Mouse (Mus musculus) liver, postnatal 0 days (tissue): ENCODE measurements at regions not wholly inside any gene's neighbourhood (a gene's known extent, or its start where the extent isn't known, plus 50 kb on each side); places are given as distances from the start of the nearest gene placed in this dataset.

Source experiments
- ATAC-seq: fragments of 200-750 bp; cut with Nextera tagmentation; 2 replicates; pipeline ENCODE4 v1.8.0; 2017; ENCODE audit warnings: mild to moderate bottlenecking, moderate library complexity
- DNase-seq: peaks from one replicate; pipeline ENCODE4 v3.0.0-alpha.2; 2016
- H3K27ac ChIP-seq: fragments of 300-500 bp; sonication (generic); 2 replicates; pipeline ENCODE4 v1.5.1; 2014; ENCODE audit warnings: antibody characterized with exemption, moderate library complexity, mild to moderate bottlenecking, low read depth
- H3K27me3 ChIP-seq: fragments of 300-500 bp; sonication (generic); 2 replicates; pipeline ENCODE4 v1.6.1; 2014; ENCODE audit warnings: low read length, control low read depth, mixed read lengths; ENCODE audit not compliant: insufficient read depth
- H3K36me3 ChIP-seq: fragments of 300-500 bp; sonication (generic); replicated peaks from 2 replicates; pipeline ENCODE4 v1.6.1; 2014; ENCODE audit warnings: mild to moderate bottlenecking, control low read depth, low read length, moderate library complexity, mixed read lengths; ENCODE audit not compliant: insufficient read depth
- H3K4me1 ChIP-seq: fragments of 300-500 bp; sonication (generic); 2 replicates; pipeline ENCODE4 v1.6.1; 2014; ENCODE audit warnings: antibody characterized with exemption, mild to moderate bottlenecking, control low read depth; ENCODE audit not compliant: insufficient read depth
- H3K4me2 ChIP-seq: fragments of 300-500 bp; sonication (generic); 2 replicates; pipeline ENCODE4 v1.6.1; 2014; ENCODE audit warnings: low read depth, mild to moderate bottlenecking, low read length, moderate library complexity, mixed read lengths
- H3K4me3 ChIP-seq: fragments of 300-500 bp; sonication (generic); 2 replicates; pipeline ENCODE4 v1.5.1; 2014; ENCODE audit warnings: low read depth, low read length
- H3K9ac ChIP-seq: fragments of 300-500 bp; sonication (generic); replicated peaks from 2 replicates; pipeline ENCODE4 v1.6.1; 2014; ENCODE audit warnings: mild to moderate bottlenecking, moderate library complexity
- H3K9me3 ChIP-seq: fragments of 300-500 bp; sonication (generic); 2 replicates; pipeline ENCODE4 v1.6.1; 2016; ENCODE audit warnings: mild to moderate bottlenecking, control low read depth, low read length, mixed read lengths
- CTCF ChIP-seq: sonication (generic); IDR thresholded peaks from 2 replicates; pipeline ENCODE4 v1.5.1; 2016; ENCODE audit warnings: antibody characterized with exemption, low read depth
- EP300 ChIP-seq: IDR thresholded peaks from 2 replicates; pipeline ENCODE4 v1.6.1; 2016; ENCODE audit warnings: antibody characterized with exemption, low read depth, mild to moderate bottlenecking
- WGBS: fragments of 180-500 bp; shearing (Covaris S2); extraction: QIAGEN DNeasy Blood & Tissue Kit; methylation state at CpG from one replicate; pipeline ENCODE4 v1.1.7; 2014; ENCODE audit not compliant: insufficient replicate concordance; 5-methylcytosine and 5-hydroxymethylcytosine counted together

DNA sequence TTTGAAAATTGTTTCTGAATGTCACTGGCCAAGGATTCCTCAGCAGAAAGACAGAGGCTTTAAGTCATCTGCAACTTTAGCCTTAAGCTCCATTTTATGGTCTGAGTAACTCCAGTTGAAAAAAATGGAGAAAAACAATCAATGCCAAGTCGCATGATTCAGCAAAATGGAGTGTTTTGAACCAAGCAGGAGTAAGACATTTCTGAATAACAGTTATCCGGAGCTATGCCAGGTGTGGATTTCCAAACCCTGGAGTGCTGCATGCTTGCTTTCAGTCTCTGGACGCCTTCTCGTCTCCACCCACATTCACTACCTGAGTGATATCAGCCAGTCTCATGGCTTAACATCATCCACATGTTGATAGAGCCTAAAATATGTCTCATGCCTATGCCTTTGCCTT, 93.7 kb downstream of the Gm10260 start:
- TF ChIP-seq CTCF (no peak), EP300 (no peak)
- H3K36me3 ChIP-seq, result no peaks in the 10 kb centered on the region
- no peak for ATAC-seq
- no peak overlapping the region for H3K4me3 ChIP-seq
- H3K4me1 ChIP-seq, result no peaks in the 10 kb centered on the region
- H3K27me3 ChIP-seq, result 0 out of 2 replicates have a peak, but pooled peaks cover 2% of the 10 kb centered on the region
- no peak overlapping the region for H3K4me2 ChIP-seq
- DNase-seq, result no peak
- H3K9ac ChIP-seq, result no peak overlapping the region
- 83% methylated on average over 4 of the region's 4 CpGs for WGBS
- H3K9me3 ChIP-seq, result no peaks in the 10 kb centered on the region
- no peak overlapping the region for H3K27ac ChIP-seq

DNA sequence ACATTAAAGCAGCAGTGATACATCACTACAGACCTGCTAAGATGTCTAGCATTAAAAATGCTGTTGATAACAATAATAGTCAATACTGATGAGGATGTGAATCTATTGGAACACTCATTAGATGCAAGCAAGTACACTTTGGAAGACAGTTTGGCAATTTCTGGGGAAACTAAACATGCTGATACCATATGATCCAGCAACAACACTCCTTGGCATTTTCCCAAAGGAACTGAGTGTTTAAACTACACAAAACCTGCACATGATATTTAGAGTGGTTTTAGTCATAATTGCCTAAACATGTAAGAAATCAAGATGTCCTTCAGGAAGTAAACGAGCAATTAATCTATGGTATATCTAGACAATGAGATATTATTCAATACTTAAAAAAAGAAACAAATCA, 95.2 kb downstream of the Gm10260 start:
- no peak for ATAC-seq
- TF ChIP-seq CTCF (no peak), EP300 (no peak)

DNA sequence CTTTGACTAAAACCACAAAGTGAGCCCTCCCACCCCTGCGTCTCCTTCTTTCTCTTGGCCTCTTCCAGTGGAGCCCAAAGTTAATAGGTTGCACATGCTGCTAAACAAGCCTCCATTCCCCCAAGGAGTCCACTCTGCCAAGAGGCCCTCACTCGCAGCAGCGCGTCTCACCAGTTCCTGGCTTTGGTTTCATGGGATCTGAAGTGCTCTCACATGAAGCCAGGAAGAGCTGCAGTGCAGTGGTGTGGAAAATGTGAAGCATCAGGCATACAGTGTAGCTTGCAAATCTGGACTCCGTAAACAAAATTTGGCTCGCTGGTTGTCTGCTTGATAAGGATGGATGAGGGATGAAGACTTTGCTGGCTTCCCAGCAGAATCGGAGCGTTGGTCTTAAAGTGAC, 97.7 kb downstream of the Gm10260 start:
- H3K27me3 ChIP-seq, result no peaks in the 10 kb centered on the region
- 79% methylated on average over 8 of the region's 8 CpGs for WGBS
- ATAC-seq (no peak), DNase-seq (no peak)
- no peak overlapping the region for H3K9ac ChIP-seq
- TF ChIP-seq CTCF (no peak), EP300 (no peak)
- H3K4me3 ChIP-seq, result no peak overlapping the region
- H3K36me3 ChIP-seq, result no peaks in the 10 kb centered on the region
- H3K27ac ChIP-seq, result no peak overlapping the region
- H3K4me2 ChIP-seq, result no peak overlapping the region
- no peaks in the 10 kb centered on the region for H3K4me1 ChIP-seq
- H3K9me3 ChIP-seq, result no peaks in the 10 kb centered on the region

More for the DNA sequence above, 95.2 kb downstream of the Gm10260 start:
- no peak for DNase-seq
- Histone ChIP-seq H3K9ac (no peak overlapping the region), H3K27me3 (no peaks in the 10 kb centered on the region), H3K27ac (no peak overlapping the region), H3K36me3 (no peaks in the 10 kb centered on the region), H3K4me2 (no peak overlapping the region), H3K4me3 (no peak overlapping the region), H3K9me3 (no peaks in the 10 kb centered on the region), H3K4me1 (no peaks in the 10 kb centered on the region)
- 80% methylated on average over 1 of the region's 1 CpGs for WGBS

DNA sequence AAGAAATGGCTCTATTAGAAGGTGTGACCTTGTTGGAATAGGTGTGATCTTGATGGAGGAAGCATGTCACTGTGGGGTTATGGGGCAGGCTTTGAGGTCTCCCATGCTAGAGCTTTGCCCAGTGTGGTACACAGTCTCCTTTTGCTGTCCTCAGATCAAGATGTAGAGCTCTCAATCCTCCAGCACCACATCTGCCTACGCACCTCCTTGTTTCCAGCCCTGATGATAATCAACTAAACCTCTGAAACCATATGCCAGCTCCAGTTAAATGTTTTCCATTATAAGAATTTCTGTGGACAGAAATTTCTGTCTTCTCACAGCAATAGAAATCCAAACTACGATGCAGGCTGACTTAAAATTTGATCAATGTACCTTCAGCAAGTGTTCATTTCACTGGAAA, 103.8 kb downstream of the Gm10260 start:
- TF ChIP-seq EP300 (no peak), CTCF (no peak)
- no peak overlapping the region for H3K9ac ChIP-seq
- no peaks in the 10 kb centered on the region for H3K4me1 ChIP-seq
- no peak overlapping the region for H3K4me2 ChIP-seq
- no peak overlapping the region for H3K4me3 ChIP-seq
- DNase-seq (no peak), ATAC-seq (no peak)
- no peaks in the 10 kb centered on the region for H3K9me3 ChIP-seq
- H3K27me3 ChIP-seq, result no peaks in the 10 kb centered on the region
- 82% methylated on average over 2 of the region's 2 CpGs for WGBS
- no peak overlapping the region for H3K27ac ChIP-seq
- no peaks in the 10 kb centered on the region for H3K36me3 ChIP-seq

DNA sequence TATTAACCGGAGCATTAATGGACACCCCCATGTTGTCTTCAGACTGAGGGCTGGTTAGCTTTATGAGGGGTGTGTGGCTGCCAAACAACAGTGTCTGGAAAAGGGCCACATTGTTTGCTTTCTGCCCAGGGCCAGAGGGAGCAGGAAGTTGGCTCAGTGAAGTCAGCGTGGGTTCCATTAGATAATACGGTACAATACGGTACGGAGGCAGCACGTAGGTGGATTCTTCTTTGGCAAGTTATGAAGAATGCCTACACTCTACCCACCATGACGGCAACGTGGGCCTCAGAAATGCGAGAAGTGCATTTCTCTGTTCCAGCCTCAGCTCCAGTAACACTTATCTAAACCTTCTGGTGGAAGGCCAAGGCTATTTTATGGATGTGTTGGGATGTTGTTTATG, 108.2 kb downstream of the Gm10260 start:
- no peaks in the 10 kb centered on the region for H3K27me3 ChIP-seq
- no peak for ATAC-seq
- no peak overlapping the region for H3K4me3 ChIP-seq

DNA sequence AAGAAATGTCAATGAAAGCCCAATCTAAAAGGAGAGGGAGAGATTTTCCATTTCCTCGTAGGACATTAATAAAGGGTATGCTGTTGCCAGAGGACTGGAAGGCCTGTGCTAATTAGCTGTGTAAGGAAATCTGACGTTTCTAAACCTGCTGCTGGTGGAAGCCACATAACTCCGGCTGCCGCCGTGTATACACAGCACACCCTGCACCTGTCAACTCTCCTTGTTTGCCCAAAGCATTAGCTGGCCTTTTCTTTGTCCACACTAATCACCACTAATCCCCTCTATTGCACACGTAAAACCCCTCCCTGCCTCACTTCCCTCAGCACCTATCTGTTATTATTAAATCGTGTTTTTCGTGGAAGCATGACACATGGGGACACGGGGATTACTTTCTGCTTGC, 108.7 kb downstream of the Gm10260 start:
- no peaks in the 10 kb centered on the region for H3K27me3 ChIP-seq
- DNase-seq, result no peak
- H3K27ac ChIP-seq, result no peak overlapping the region
- H3K9ac ChIP-seq, result no peak overlapping the region
- no peak overlapping the region for H3K4me2 ChIP-seq
- no peaks in the 10 kb centered on the region; the same call in 1 of the 2 replicates for H3K9me3 ChIP-seq
- no peak for ATAC-seq
- TF ChIP-seq CTCF, result no peak
- no peak for TF ChIP-seq EP300
- H3K4me3 ChIP-seq, result no peak overlapping the region
- no peaks in the 10 kb centered on the region for H3K4me1 ChIP-seq
- H3K36me3 ChIP-seq, result no peaks in the 10 kb centered on the region
- WGBS, result 65% methylated on average over 9 of the region's 9 CpGs

More for the DNA sequence above, 108.2 kb downstream of the Gm10260 start:
- 78% methylated on average over 9 of the region's 9 CpGs for WGBS
- TF ChIP-seq EP300 (no peak), CTCF (no peak)
- H3K4me2 ChIP-seq, result no peak overlapping the region
- H3K36me3 ChIP-seq, result no peaks in the 10 kb centered on the region
- H3K9me3 ChIP-seq, result no peaks in the 10 kb centered on the region; the same call in 1 of the 2 replicates
- H3K9ac ChIP-seq, result no peak overlapping the region
- DNase-seq, result no peak
- no peaks in the 10 kb centered on the region for H3K4me1 ChIP-seq
- H3K27ac ChIP-seq, result no peak overlapping the region

DNA sequence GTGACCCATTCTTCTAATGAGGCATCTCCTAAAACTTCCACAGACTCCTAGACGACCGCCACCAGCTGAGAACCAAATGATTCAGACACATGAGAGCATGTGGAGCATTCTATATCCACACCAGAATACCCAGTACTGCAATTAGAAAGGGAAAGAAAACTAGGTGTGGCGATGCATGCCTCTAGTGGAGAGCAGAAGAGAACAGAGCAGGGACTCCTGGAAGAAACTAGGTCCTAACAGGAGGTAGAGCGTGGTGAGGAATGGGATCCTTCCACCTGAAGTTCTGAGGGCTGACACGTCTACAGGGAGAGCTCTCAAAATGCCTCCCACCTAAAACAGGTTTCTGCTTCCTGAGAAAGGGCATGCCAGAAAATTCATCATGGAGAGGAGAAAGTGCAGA, 109.3 kb downstream of the Gm10260 start:
- ATAC-seq (no peak), DNase-seq (no peak)
- H3K4me2 ChIP-seq, result no peak overlapping the region
- H3K27me3 ChIP-seq, result no peaks in the 10 kb centered on the region
- H3K4me3 ChIP-seq, result no peak overlapping the region
- WGBS, result 80% methylated on average over 5 of the region's 5 CpGs
- no peaks in the 10 kb centered on the region; the same call in 1 of the 2 replicates for H3K9me3 ChIP-seq
- no peaks in the 10 kb centered on the region for H3K4me1 ChIP-seq
- no peak for TF ChIP-seq EP300
- TF ChIP-seq CTCF, result no peak
- H3K9ac ChIP-seq, result no peak overlapping the region
- no peaks in the 10 kb centered on the region for H3K36me3 ChIP-seq
- H3K27ac ChIP-seq, result no peak overlapping the region
